Mouse (Mus musculus): ENCODE data around the gene Appl2. TPM values are rescaled to one million over a fixed set of nuclear protein-coding genes. Genes with fewer than 3 reads are reported as not detected.

Gene Appl2
- total and polyA plus RNA-seq, 3 experiments = 25.7 to 41.4 (median 40.7) TPM

GRCm38 (mm10) chr10:83624065-83624464 is 24.5 kb downstream of the Appl2 start:
- no peak overlapping the region for H3K4me3 ChIP-seq
- no peak overlapping the region for H3K27ac ChIP-seq
- H3K79me2 ChIP-seq (replicated peaks; ENCODE audit: control insufficient read depth, insufficient read depth, low read length) = no peaks in the 10 kb centered on the region
- H3K9ac ChIP-seq (ENCODE audit: low read depth, low read length) = no peak overlapping the region
- no peaks in the 10 kb centered on the region for H3K27me3 ChIP-seq (ENCODE audit: control insufficient read depth, insufficient read depth, low read length)
- H3K4me1 ChIP-seq (ENCODE audit: control insufficient read depth, insufficient read depth, low read length) = peaks cover 2% of the 10 kb centered on the region; the same call in 1 of the 2 replicates
- intact Hi-C loops (cut with DNase I) = no loop called here
- H3K36me3 ChIP-seq (ENCODE audit: control insufficient read depth, insufficient read depth, low read length) = no peaks in the 10 kb centered on the region
- TF ChIP-seq EP300 (IDR thresholded peaks at IDR 0.05; ENCODE audit: insufficient read depth, low read depth, low read length) = no peak
- WGBS = 87% methylated on average over 8 of the region's 8 CpGs
- no peak for DNase-seq

GRCm38 (mm10) chr10:83620350-83621055 is 28.0 kb downstream of the Appl2 start:
- WGBS = 90% methylated on average over 24 of the region's 24 CpGs
- no peak for DNase-seq
- no peaks in the 10 kb centered on the region for H3K36me3 ChIP-seq (ENCODE audit: control insufficient read depth, insufficient read depth, low read length)

GRCm38 (mm10) chr10:83618819-83619440 is 29.6 kb downstream of the Appl2 start:
- Histone ChIP-seq H3K4me3 (no peak overlapping the region), H3K27me3 (ENCODE audit: control insufficient read depth, insufficient read depth, low read length) (no peaks in the 10 kb centered on the region), H3K79me2 (replicated peaks; ENCODE audit: control insufficient read depth, insufficient read depth, low read length) (no peaks in the 10 kb centered on the region), H3K4me1 (ENCODE audit: control insufficient read depth, insufficient read depth, low read length) (peaks cover 1% of the 10 kb centered on the region; the same call in 1 of the 2 replicates), H3K9ac (ENCODE audit: low read depth, low read length) (no peak overlapping the region), H3K27ac (no peak overlapping the region), H3K36me3 (ENCODE audit: control insufficient read depth, insufficient read depth, low read length) (no peaks in the 10 kb centered on the region)
- WGBS = 56% methylated on average over 12 of the region's 12 CpGs
- intact Hi-C loops (cut with DNase I) = no loop called here
- no peak for TF ChIP-seq POLR2A (IDR thresholded peaks at IDR 0.05; ENCODE audit: insufficient read depth, low read depth, low read length)
- peak in 1 of 2 experiments; percentile 46 for DNase-seq

More at GRCm38 (mm10) chr10:83620350-83621055, 28.0 kb downstream of the Appl2 start:
- Histone ChIP-seq H3K9ac (ENCODE audit: low read depth, low read length) (no peak overlapping the region), H3K27me3 (ENCODE audit: control insufficient read depth, insufficient read depth, low read length) (no peaks in the 10 kb centered on the region), H3K4me3 (no peak overlapping the region), H3K79me2 (replicated peaks; ENCODE audit: control insufficient read depth, insufficient read depth, low read length) (no peaks in the 10 kb centered on the region), H3K4me1 (ENCODE audit: control insufficient read depth, insufficient read depth, low read length) (peaks cover 1% of the 10 kb centered on the region; the same call in 1 of the 2 replicates), H3K27ac (no peak overlapping the region)
- intact Hi-C loops (cut with DNase I) = no loop called here
- no peak for TF ChIP-seq POLR2A (IDR thresholded peaks at IDR 0.05; ENCODE audit: insufficient read depth, low read depth, low read length)
- TF ChIP-seq CTCF (IDR thresholded peaks at IDR 0.05) = no peak
- no peak for TF ChIP-seq EP300 (IDR thresholded peaks at IDR 0.05; ENCODE audit: insufficient read depth, low read depth, low read length)

GRCm38 (mm10) chr10:83617366-83617765 is 31.2 kb downstream of the Appl2 start:
- Histone ChIP-seq H3K79me2 (replicated peaks; ENCODE audit: control insufficient read depth, insufficient read depth, low read length) (no peaks in the 10 kb centered on the region), H3K9ac (ENCODE audit: low read depth, low read length) (no peak overlapping the region), H3K36me3 (ENCODE audit: control insufficient read depth, insufficient read depth, low read length) (no peaks in the 10 kb centered on the region), H3K27ac (no peak overlapping the region), H3K4me3 (no peak overlapping the region), H3K4me1 (ENCODE audit: control insufficient read depth, insufficient read depth, low read length) (peaks cover 1% of the 10 kb centered on the region; the same call in 1 of the 2 replicates), H3K27me3 (ENCODE audit: control insufficient read depth, insufficient read depth, low read length) (no peaks in the 10 kb centered on the region)
- WGBS = 69% methylated on average over 10 of the region's 10 CpGs
- TF ChIP-seq CTCF (IDR thresholded peaks at IDR 0.05) = peak; percentile 71
- no peak for TF ChIP-seq POLR2A (IDR thresholded peaks at IDR 0.05; ENCODE audit: insufficient read depth, low read depth, low read length)
- intact Hi-C loops (cut with DNase I) = no loop called here
- no peak for DNase-seq

- H3K4me3 ChIP-seq = no peak overlapping the region
- TF ChIP-seq EP300 (IDR thresholded peaks at IDR 0.05; ENCODE audit: insufficient read depth, low read depth, low read length) (no peak), CTCF (IDR thresholded peaks at IDR 0.05) (no peak), POLR2A (IDR thresholded peaks at IDR 0.05; ENCODE audit: insufficient read depth, low read depth, low read length) (no peak)
- intact Hi-C loops (cut with DNase I) = no loop called here
- no peaks in the 10 kb centered on the region for H3K4me1 ChIP-seq (ENCODE audit: control insufficient read depth, insufficient read depth, low read length)
- H3K27ac ChIP-seq = no peak overlapping the region
- no peaks in the 10 kb centered on the region for H3K36me3 ChIP-seq (ENCODE audit: control insufficient read depth, insufficient read depth, low read length)
- no peak overlapping the region for H3K9ac ChIP-seq (ENCODE audit: low read depth, low read length)
- WGBS = 90% methylated on average over 14 of the region's 14 CpGs
- H3K79me2 ChIP-seq (replicated peaks; ENCODE audit: control insufficient read depth, insufficient read depth, low read length) = no peaks in the 10 kb centered on the region
- DNase-seq = no peak
- H3K27me3 ChIP-seq (ENCODE audit: control insufficient read depth, insufficient read depth, low read length) = no peaks in the 10 kb centered on the region
Observed at GRCm38 (mm10) chr10:83612648-83613215, 35.8 kb downstream of the Appl2 start.

- intact Hi-C loops (cut with DNase I) = no loop called here
- H3K36me3 ChIP-seq (ENCODE audit: control insufficient read depth, insufficient read depth, low read length) = no peaks in the 10 kb centered on the region
- H3K4me3 ChIP-seq = no peak overlapping the region
Observed at GRCm38 (mm10) chr10:83611863-83612262, 36.7 kb downstream of the Appl2 start.

More at GRCm38 (mm10) chr10:83611863-83612262, 36.7 kb downstream of the Appl2 start:
- TF ChIP-seq POLR2A (IDR thresholded peaks at IDR 0.05; ENCODE audit: insufficient read depth, low read depth, low read length) = no peak
- no peak overlapping the region for H3K27ac ChIP-seq
- no peaks in the 10 kb centered on the region for H3K4me1 ChIP-seq (ENCODE audit: control insufficient read depth, insufficient read depth, low read length)
- H3K27me3 ChIP-seq (ENCODE audit: control insufficient read depth, insufficient read depth, low read length) = no peaks in the 10 kb centered on the region
- H3K79me2 ChIP-seq (replicated peaks; ENCODE audit: control insufficient read depth, insufficient read depth, low read length) = no peaks in the 10 kb centered on the region
- H3K9ac ChIP-seq (ENCODE audit: low read depth, low read length) = no peak overlapping the region
- 96% methylated on average over 5 of the region's 5 CpGs for WGBS
- DNase-seq = no peak

Measured in heart, adult 2 months (tissue).